Mouse (Mus musculus) adrenal gland, adult 8-10 months (tissue): Measurements from ENCODE around the gene Rhox6. TPM values are rescaled to one million over a fixed set of nuclear protein-coding genes. Genes with fewer than 3 reads are reported as not detected.
"Not testable (repeated sequence)": the region's sequence is repeated elsewhere in the genome, so short reads cannot be mapped to it uniquely, and the experiment has no call there.

ENCODE experiments used
- DNase-seq: peaks from one replicate; pipeline ENCODE4 v3.0.0; 2022
- total RNA-seq, 4 experiments: library from RNA; stranded (reverse); gene quantifications; 2 replicates each; pipeline ENCODE4 v1.2.4; 2022

Rhox6 gene
- total RNA-seq = not detected

DNA sequence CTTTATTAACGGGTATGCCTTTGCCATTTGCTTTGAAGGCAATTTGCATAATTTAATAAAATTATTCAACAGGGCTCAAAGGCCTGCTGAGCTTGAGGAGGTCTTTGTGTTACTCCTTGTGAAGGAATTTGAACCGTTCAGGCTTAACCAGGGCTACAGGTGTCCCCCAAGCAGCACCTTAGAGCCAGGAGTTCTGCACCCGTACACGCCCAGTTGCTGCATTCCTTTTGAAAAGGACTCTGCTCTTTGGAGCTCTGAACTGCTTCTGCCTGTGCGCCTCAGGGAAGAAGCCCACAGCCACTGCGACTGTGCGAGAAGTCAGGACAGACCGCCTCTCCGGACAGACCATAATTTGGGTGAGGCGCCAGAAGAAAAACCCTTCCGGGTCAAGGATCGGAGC, at the start of gene Rhox6:
Gene Rhox6 (plus strand): TSS at position 301 of the 400 bp plus-strand sequence.
- not testable (repeated sequence) for DNase-seq

DNA sequence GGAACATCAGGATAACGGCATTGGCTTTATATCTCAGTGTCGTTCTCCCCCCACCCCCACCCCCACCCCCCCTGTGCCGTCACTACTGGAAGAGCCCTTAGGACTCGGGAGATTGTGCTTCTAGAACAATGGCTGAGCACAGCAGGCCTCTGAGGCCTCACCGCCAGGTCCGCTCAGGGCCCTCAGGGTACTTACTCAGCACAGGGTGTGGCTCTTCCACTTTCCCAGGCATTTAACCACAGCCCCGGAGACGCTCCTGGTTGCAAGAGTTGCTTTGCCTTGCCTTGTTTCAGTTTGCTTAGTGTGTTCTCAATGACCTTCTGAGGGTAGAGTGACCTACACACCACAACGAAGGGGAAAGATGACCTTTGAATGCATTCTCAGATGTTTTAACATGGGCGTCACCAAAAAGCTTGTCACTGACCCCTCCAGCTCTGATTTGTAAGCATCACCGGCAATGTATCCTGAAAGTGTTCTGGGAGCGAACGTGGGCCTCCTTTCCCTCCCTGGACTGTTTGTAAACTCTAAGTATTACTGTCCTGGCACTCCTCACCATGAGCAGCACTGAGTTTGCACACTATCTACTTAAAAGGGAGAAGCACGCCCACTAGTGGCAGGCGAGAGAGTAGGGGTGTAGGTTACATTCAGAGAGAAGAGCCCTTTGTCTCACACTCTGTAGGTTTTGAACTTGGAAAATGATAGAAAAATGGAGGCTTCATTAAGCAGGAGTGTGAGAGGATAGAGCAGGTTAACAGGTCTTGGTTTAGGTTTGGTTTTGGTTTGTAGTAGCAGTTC, 19.2 kb upstream of the Rhox6 start:
- no peak for DNase-seq

DNA sequence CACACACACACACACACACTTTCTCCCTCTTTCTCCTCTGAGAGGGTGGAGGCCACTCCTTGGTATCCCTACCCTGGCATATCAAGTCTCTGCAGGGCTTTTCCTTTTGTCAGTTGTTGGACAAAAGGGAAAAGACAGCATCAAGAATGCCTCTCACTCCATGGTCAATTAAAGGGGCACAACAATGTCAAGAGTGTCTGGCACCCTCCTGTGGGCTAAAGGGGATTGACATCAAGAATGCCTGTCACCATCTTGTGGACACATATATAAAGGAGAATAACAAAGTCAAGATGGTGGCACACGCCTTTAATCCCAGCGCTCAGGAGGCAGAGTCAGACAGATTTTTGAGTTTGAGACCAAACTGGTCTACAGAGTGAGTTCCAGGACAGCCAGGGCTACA, 17.3 kb upstream of the Rhox6 start:
- DNase-seq = no peak

DNA sequence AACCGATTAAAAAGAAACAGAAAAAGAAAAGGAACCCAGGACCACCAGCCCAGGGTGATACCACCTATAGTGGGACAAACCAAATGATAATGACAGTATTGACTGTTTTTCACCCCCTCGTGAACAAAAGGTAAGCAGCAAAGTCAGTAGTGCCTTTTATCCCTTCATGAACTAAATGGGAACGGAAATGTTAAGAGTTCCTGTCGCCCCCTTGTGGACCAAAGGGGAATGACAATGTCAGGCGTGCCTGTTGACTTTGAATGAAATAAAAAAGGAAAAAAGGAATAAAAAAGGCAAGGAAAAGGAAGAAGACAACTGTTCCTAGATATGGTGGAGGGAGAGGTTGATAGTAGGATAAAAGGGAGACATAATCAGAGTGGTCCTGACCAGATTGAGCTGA, 15.5 kb upstream of the Rhox6 start:
- no peak for DNase-seq

DNA sequence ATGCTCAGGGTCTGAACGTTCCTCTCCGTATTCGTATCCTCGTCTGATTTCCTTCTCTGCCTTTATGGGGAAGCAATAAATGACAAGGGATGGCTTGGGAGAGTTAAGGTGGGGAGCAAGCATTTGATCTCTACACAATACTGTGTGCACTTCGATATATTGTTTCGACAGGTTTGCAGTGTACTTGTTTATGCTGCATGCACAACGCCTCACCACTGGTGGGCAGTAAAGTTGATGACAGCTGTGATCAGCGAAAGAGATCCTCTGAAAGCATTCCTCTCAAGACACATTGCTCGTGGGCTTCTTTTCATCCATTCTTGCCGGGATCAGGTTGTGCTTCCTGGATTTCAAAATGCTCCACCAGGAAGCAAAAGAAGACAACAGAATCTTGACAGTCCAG, 11.0 kb upstream of the Rhox6 start:
- no peak for DNase-seq

GRCm38 (mm10) chrX:37831386-37831785, 4.7 kb downstream of the Rhox6 start, which contains the start of gene Rhox7a:
Rhox7a (plus strand) TSS chrX:37831686.
- DNase-seq = not testable (repeated sequence)

DNA sequence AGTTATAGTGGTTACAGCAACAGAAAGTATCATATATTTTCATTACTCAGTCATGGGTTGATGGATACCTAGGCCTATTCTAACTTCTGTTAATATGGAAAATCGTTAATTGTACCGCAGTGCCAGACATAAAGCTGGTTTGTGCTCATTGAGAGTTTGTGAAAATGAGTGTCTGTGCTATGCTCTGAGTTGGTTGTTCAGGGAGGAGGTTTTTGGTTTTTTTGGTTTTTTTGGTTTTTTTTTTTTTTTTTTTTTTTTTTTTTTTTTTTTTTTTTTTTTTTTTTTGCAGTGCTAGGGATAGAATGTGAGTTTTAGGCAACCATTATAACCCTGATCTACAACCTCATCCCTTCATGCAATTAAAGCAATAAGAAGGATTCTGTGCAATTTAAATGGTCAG, 44.9 kb downstream of the Rhox6 start:
- DNase-seq = no peak

DNA sequence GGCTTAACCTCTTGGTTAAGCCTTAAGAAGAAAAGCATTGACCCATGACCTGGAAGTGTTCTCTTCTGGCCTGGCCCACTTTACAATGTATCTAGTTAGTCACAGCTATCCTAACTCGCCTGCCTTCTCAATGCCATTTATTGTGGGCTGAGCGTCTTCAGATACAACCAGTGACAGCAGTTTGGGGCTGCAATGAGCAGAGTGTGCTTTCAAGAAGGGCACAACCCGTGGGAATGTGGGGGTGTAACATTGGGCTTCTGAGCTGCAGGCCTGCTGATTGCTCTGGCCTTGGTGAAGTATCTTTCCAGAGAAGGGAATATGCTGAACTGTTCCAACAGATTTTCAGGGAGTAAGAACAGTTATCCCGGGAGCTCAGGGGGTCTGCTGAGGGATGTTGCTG, 52.1 kb downstream of the Rhox6 start, which contains the start of gene Rhox8:
Gene Rhox8 (minus strand): TSS at position 101 of the 400 bp plus-strand sequence.
- no peak for DNase-seq

Other genes with a start within 250 kb of the Rhox6 start
- gene Rhox3f, start 245.9 kb upstream of the Rhox6 start, total RNA-seq = not detected
- not detected for gene Rhox4f, start 219.2 kb upstream of the Rhox6 start, total RNA-seq
- not detected for gene Rhox3g, start 198.3 kb upstream of the Rhox6 start, total RNA-seq
- gene Rhox2g, start 183.4 kb upstream of the Rhox6 start, total RNA-seq = not detected
- not detected for gene Rhox4g, start 175.6 kb upstream of the Rhox6 start, total RNA-seq
- gene Rhox3h, start 158.1 kb upstream of the Rhox6 start, total RNA-seq = not detected
- gene Rhox2h, start 153.6 kb upstream of the Rhox6 start, total RNA-seq = not detected
- gene Rhox5, start 22.1 kb upstream of the Rhox6 start, total RNA-seq = not detected
- not detected for gene Rhox7a, start 4.8 kb downstream of the Rhox6 start, total RNA-seq
- not detected for gene Rhox8, start 52.0 kb downstream of the Rhox6 start, total RNA-seq
- gene Rhox7b, start 70.3 kb downstream of the Rhox6 start, total RNA-seq = not detected
- not detected for gene Rhox9, start 74.9 kb downstream of the Rhox6 start, total RNA-seq
- gene Btg1-ps1, start 191.9 kb downstream of the Rhox6 start, total RNA-seq = not detected
- under 1 TPM in 2 of 4 experiments, not detected in 2; 0.46 to 0.52 TPM for gene Btg1-ps2, start 216.2 kb downstream of the Rhox6 start, total RNA-seq
- not detected for gene Rhox10, start 239.6 kb downstream of the Rhox6 start, total RNA-seq